Mouse (Mus musculus) adipocyte (in vitro differentiated cells): ENCODE measurements around the gene Tuba1a.
"Not testable (repeated sequence)": the region's sequence is repeated elsewhere in the genome, so short reads cannot be mapped to it uniquely, and the experiment has no call there.

Source experiments
- DNase-seq: peaks from one replicate; pipeline ENCODE4 v3.0.0-alpha.2; 2016; ENCODE audit warnings: low spot score

The Tuba1a gene

DNA sequence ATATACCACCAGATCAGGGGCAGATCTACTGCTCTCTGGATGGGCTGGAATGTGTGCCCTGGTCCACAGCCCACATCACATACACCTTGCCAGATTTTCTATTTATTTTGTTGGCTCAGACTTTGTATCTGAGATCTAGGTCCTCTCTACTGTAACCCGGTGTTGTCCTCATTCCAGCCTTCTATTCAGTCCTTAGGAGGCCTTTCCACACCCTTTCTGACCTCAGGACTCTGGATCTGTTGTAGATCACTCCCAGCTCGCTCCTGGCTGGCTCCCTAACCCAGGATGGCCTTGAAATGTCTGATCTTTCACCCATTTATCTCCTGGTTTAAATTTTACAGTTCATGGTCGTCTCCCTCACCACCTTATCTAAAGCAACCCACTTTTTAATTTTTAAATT, 28.8 kb downstream of the Tuba1a start:
- DNase-seq: no peak

DNA sequence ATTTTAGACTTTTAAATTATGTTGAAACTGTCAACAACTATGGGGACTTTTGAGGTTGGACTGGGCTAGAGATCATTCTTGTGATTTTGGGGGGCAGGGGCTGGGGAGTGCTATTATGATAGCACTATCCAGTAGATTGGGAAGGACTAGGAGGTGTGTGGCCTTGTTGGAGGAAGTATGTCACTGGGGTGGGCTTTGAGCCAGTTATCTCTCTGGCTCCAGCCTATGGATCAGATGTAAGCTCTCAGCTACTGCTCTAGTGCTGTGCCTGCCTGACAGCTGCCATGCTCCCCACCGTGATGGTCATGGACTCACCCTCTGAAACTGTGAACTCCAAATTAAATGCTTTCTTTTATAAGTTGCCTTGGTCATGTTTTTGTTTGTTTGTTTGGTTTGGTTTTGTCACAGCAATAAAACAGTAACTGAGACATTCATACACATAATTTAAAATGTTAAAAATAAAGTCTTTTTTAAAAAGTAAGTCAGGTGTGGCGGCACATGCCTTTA, 30.4 kb downstream of the Tuba1a start:
- DNase-seq: no peak

DNA sequence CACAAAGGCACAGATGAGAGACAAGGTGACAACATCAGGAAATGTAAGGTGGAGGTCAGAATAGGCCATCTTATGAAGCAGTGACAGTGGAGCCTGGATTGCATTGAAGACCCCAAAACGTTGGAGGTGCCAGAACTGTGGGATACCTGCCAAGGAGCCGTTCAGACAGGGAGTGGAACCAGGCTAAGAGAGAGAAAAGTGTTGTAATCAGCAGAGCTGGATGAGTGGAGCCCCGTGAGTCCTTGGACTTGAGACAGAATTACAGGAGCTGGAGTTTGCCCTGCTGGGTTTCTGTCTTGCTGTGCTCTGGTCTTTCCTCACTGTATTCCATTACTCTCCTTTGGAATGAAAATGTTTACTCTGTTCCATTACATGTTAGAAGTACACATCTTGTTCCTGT, 30.9 kb downstream of the Tuba1a start:
- DNase-seq: peak; percentile 59

DNA sequence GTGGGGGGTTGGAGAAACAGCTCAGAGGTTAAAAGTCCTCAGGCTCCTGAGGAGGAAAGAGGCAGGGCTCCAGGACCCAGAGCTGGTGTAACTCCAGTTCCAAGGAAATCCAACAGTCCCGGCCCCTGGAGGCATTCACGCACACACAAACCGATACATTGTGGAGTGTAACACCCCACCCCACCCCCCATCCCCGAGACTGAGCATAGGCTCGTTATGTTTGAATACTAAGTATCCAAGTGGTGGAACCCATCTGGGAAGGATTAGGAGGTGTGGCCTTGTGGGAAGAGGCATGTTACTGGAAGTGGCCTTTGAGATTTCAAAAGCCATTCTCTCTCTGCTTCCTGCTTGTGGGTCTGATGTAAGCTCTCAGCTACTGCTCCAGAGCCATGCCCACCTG, 32.0 kb downstream of the Tuba1a start:
- DNase-seq: no peak

DNA sequence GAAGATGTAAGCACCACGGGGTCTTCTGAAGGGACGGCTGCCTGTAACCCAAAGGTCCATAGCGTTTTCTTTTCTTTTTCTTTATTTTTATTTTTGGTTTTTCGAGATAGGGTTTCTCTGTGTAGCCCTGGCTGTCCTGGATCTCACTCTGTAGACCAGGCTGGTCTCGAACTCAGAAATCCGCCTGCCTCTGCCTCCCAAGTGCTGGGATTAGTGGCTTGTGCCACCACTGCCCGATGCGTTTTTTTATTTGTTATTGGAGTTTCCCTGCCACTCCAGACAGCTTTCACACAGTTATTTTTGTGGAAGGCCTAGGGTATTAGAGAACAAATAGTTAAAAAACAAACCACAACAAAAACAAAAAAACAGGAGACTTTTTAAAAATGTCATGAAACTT, 35.0 kb downstream of the Tuba1a start:
- not testable (repeated sequence) for DNase-seq

DNA sequence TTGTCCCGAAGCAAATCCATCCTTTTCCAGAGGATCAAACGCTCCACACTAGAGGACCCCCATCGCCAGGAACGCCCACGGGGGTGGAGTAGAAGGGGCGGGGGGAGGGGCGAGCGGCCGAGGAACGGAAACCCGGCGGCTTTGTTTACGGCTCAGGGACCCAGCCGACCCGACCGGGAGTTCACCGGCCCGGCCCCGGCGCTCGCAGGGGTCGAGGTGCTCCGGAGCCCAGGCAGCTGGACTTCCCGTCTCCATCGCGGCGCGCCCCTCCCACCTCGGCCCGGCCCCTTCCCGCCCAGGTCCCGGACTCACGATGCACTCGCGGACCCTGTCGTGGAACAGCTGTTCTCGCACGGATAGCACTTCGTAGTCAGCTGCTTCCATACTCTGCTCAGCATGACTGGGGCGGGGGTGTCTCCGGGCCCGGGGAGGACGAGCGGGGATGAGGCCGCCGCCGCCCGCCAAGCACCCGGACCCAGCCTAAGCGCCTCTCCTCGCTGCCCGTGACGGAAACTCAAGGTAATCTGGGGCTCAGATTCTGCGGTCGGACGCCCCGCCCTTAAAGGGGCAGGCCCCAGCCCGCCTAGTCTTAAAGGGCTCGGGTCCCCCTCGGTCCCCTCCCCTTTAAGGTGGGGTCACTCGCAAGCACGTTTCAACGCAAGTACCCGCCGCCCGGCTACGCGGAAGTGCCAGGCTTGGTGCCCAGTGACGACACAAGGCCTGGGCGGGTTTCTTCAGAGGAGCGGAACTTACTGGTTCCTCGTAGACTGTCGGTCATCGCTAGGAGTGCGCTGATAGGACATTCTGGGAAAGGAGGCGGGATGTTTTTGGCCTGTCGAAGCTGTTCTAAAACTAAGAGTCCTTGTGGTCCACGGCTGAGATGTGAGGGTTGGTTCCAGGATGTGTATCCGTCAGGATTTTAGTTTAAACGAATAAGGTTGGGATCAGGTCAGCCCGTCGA, 35.7 kb downstream of the Tuba1a start, which contains the start of gene Lmbr1l:
Gene Lmbr1l (minus strand): TSS at position 694 of the 961 bp plus-strand sequence.
- DNase-seq: peak; percentile 100

DNA sequence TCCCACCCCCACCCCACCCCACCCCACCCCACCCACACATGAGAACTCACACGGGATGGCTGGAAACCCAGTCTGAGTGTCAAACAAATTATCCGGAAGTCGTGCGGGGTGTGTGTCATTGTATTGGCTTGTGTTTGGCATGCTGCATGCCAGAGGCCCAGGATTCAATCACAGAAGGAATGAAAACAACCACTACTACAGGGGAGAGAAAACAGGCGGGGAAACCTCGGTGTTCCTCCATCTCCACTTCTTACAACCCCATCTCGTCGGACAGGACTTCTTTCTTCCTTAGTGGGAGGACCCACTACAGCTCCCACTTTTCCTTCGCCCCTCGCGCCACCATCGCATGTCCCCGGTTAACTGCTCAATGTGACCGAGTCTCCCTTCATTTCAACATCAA, 36.4 kb downstream of the Tuba1a start:
- peak; percentile 63 for DNase-seq

DNA sequence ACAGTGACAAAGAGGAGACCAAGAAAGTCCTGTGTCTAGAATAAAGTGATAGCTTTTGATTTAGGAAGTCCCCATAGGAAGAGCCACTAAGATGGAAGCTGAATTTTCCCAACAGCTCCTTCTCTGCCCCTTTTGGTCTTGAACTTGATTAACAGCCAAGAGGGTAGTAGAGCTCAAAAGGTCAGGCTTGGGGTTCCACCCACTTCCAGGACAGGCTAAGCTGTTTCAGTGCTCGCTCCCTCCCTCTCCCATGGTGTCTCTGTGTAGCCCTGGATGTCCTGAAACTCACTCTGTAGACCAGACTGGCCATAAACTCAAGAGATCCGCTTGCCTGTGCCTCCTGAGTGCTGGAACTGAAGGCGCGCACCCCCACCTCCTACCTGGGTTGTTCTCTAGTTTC, 37.5 kb downstream of the Tuba1a start:
- DNase-seq: no peak

DNA sequence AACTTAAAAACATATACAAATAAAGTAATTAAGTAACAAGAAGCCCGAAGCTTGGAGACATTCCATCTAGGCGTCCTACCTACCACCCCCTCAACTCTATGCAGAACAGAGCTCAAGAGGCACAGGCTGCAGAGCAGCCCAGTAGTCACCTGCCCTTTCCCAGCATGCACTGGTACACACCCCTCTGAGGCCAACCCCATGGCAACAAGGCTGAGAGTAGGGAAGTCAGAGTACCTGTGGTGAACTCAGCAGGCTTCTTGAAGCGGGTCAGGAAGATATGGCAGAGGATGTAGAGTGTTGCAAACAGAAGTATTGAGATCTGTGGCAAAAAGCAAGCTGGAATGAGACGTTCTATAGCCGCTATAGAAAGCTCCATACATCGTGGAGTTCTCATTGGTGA, 38.6 kb downstream of the Tuba1a start:
- no peak for DNase-seq

DNA sequence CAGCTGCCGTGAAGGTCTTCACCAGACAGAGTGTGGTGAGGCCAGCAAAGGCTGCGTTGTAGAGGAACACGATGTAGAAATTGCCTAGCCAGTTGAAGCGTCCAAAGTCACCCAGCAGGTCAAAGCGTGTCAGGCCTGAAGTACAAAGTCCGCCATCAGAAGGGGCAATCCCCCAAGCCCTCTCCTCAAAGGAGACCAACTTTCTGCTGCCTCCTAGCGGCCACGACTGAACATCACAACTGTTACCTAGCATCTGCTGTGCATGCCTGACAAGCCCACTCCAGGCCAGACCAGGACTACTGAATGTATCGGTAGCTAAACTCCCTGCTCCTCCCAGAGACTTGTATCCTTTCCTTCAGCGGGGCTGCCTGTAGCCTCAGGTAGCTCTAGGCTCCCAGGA, 48.8 kb downstream of the Tuba1a start:
- DNase-seq: peak; percentile 30

DNA sequence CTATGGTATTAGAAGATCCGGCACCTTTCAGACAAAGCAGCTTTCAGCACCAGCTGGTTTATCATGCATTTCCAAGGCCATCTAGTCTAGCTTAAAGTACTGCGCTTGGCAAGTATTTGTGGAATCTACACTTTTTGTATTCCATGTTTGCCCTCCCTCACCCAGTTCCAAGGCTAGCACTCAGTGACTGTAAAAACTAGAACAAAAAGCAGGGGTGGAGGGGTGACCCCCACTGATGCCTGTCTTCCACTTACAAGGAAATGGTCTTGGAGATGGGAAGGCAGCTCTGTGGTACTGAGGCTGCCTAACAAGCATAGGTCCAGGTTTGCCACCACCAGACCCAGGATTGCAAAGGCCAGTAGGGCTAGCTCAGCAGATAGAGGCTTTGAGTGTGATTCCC, 50.9 kb downstream of the Tuba1a start:
- no peak for DNase-seq

DNA sequence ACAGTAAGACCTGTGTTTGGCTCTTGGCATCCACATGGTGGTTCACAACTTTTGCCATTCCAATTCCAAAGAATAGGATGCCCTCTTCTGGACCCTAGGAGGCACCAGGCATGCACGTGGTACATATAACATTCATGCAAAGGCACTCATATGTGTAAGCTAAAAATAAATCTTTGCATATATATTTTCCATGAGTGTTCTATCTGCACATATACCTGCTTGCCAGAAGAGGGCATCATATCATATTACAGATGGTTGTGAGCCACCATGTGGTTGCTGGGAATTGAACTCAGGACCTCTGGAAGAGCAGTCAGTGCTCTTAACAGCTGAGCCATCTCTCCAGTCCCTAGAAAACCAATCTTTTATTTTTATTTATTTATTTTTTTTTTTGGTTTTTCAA, 52.0 kb downstream of the Tuba1a start:
- DNase-seq: no peak
